Mouse (Mus musculus) gastrocnemius, adult 2 months (tissue): Measurements from ENCODE around the gene Mif. TPM values are rescaled to one million over a fixed set of nuclear protein-coding genes. Genes with fewer than 3 reads are reported as not detected.

Experiments
- DNase-seq: peaks from one replicate; pipeline ENCODE4 v3.0.0; 2022
- H3K27ac ChIP-seq: fragments of 200-600 bp; 2 replicates; pipeline ENCODE4 v1.8.1; 2022; ENCODE audit warnings: mild to moderate bottlenecking
- H3K4me3 ChIP-seq: fragments of 200-600 bp; 2 replicates; pipeline ENCODE4 v1.8.1; 2022; ENCODE audit warnings: mild to moderate bottlenecking, moderate library complexity
- CTCF ChIP-seq: fragments of 200-600 bp; IDR thresholded peaks from 2 replicates; pipeline ENCODE4 v1.8.1; 2022; ENCODE audit warnings: antibody characterized with exemption, mild to moderate bottlenecking, moderate library complexity
- intact Hi-C: fragments of 180-260 bp; cut with DNase I; formaldehyde crosslinking; loops from one replicate; pipeline ENCODE4 v1.15.1; 2025
- total RNA-seq, 2 experiments: library from RNA; stranded (reverse); gene quantifications; 2 replicates each; pipeline ENCODE4 v1.2.3; 2021

The Mif gene
- total RNA-seq, 2 experiments from 2014 or later, result 147 to 168 TPM

- intact Hi-C loops, result no loop called here
- no peak for TF ChIP-seq CTCF
- DNase-seq, result no peak
- Histone ChIP-seq H3K4me3 (no peak overlapping the region), H3K27ac (no peak overlapping the region)
Observed at GRCm38 (mm10) chr10:75884742-75885141, 24.7 kb upstream of the Mif start.

GRCm38 (mm10) chr10:75883232-75883552 lies 23.2 kb upstream of the Mif start:
- 0 out of 2 replicates have a peak overlapping the region, but pooled peaks have one; percentile 28 for H3K27ac ChIP-seq
- DNase-seq, result peak; percentile 84
- peak; percentile 64 for TF ChIP-seq CTCF
- H3K4me3 ChIP-seq, result peak overlapping the region; percentile 53
- intact Hi-C loops, result loop anchor here (1.0 kb wide), 1 partner anchor 68 kb away; no protein-coding TSS in a partner anchor

GRCm38 (mm10) chr10:75882433-75883231 lies 22.6 kb upstream of the Mif start:
- no peak for TF ChIP-seq CTCF
- intact Hi-C loops, result loop anchor here (1.0 kb wide), 1 partner anchor 69 kb away; no protein-coding TSS in a partner anchor
- Histone ChIP-seq H3K27ac (0 out of 2 replicates have a peak overlapping the region, but pooled peaks have one; percentile 28), H3K4me3 (peak overlapping the region; percentile 53)
- DNase-seq, result no peak

GRCm38 (mm10) chr10:75881578-75882432 lies 21.8 kb upstream of the Mif start:
- no peak overlapping the region for H3K4me3 ChIP-seq
- intact Hi-C loops, result no loop called here
- H3K27ac ChIP-seq, result no peak overlapping the region
- no peak for DNase-seq
- no peak for TF ChIP-seq CTCF

- Histone ChIP-seq H3K27ac (no peak overlapping the region), H3K4me3 (no peak overlapping the region)
- intact Hi-C loops, result no loop called here
- no peak for TF ChIP-seq CTCF
- DNase-seq, result no peak
Observed at GRCm38 (mm10) chr10:75880771-75881577, 20.9 kb upstream of the Mif start.

- DNase-seq, result no peak
- H3K27ac ChIP-seq, result no peak overlapping the region
- intact Hi-C loops, result no loop called here
- no peak for TF ChIP-seq CTCF
- H3K4me3 ChIP-seq, result no peak overlapping the region
Observed at GRCm38 (mm10) chr10:75880351-75880750, 20.3 kb upstream of the Mif start.

GRCm38 (mm10) chr10:75878836-75879235 lies 18.8 kb upstream of the Mif start:
- Histone ChIP-seq H3K4me3 (no peak overlapping the region), H3K27ac (no peak overlapping the region)
- no peak for TF ChIP-seq CTCF
- intact Hi-C loops, result no loop called here
- DNase-seq, result no peak

- DNase-seq, result no peak
- H3K27ac ChIP-seq, result peak overlapping the region; percentile 70
- H3K4me3 ChIP-seq, result peak overlapping the region; percentile 65
- TF ChIP-seq CTCF, result no peak
- intact Hi-C loops, result no loop called here
Observed at GRCm38 (mm10) chr10:75873543-75874170, 13.6 kb upstream of the Mif start.

GRCm38 (mm10) chr10:75872915-75873542 lies 13.0 kb upstream of the Mif start:
- Histone ChIP-seq H3K4me3 (peak overlapping the region; percentile 65), H3K27ac (peak overlapping the region; percentile 70)

GRCm38 (mm10) chr10:75872025-75872914 lies 12.2 kb upstream of the Mif start:
- no peak for DNase-seq
- no peak for TF ChIP-seq CTCF
- peak overlapping the region; percentile 70 for H3K27ac ChIP-seq
- peak overlapping the region; percentile 65 for H3K4me3 ChIP-seq
- intact Hi-C loops, result no loop called here

More at GRCm38 (mm10) chr10:75872915-75873542, 13.0 kb upstream of the Mif start:
- peak; percentile 75 for DNase-seq
- no peak for TF ChIP-seq CTCF
- intact Hi-C loops, result no loop called here

- H3K4me3 ChIP-seq, result no peak overlapping the region
- no peak overlapping the region for H3K27ac ChIP-seq
- intact Hi-C loops, result no loop called here
- TF ChIP-seq CTCF, result no peak
- no peak for DNase-seq
Observed at GRCm38 (mm10) chr10:75861587-75861986, 1.5 kb upstream of the Mif start.
